Mouse (Mus musculus) kidney, adult 2 months (tissue): ENCODE measurements around the gene Prcp.

Experiments used
- CTCF ChIP-seq: fragments of 200-500 bp; conservative IDR thresholded peaks from 2 replicates; pipeline ENCODE4 v1.5.1; 2011; ENCODE audit warnings: low read depth, mild to moderate bottlenecking, control low read depth, low read length, moderate library complexity, mixed read lengths; ENCODE audit not compliant: insufficient read depth, insufficient read length
- POLR2A ChIP-seq: fragments of 200-500 bp; IDR thresholded peaks from one replicate; pipeline ENCODE4 v1.6.1; 2011; ENCODE audit warnings: low read depth, low read length, control low read depth

DNA sequence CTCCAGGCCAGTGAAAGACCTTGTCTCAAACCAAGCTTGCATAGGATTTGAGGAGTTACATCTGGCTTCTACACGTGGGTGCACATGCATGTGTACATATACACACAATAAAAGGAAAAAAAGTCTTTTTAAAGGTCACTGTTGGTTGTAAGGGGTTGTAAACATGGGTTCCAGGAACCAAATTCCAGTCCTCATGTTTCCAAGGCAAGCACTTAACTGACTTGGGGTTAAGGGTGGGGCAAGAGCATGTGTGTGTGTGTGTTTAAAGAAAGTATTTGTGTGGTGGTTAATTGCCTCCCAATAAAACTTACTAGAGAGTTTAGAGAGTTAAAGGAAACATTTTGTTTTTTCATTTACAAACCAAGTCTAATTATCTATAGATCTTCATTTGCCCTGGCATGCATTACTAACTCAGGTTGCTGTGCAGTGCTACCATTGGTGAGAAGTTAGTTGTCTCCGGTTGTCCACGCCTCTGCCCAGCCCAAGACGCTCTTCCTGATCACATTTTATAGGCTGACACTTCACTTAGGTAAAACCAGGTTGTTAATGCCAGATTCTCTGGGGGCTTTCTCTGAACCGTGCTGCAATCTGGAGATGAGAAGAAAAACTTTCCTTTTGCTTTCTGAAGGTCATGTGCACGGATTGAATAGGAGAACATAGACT lies 10.9 kb downstream of the Prcp start:
- TF ChIP-seq CTCF = no peak
- TF ChIP-seq POLR2A = no peak
